Comparison of ENCODE assay signal across 8 mouse cellular contexts in genomic region chr11:69073065-69073888, GRCm38 (mm10). TPM values are rescaled to one million over a fixed set of nuclear protein-coding genes. Genes with fewer than 3 reads are reported as not detected.
A peak's percentile ranks its signal among the peaks of the same experiment; 100 is the strongest.
DNase-seq lines count a peak whose midpoint lies in the region; ATAC-seq and TF ChIP-seq lines count a peak whose summit lies in the region.

No protein-coding gene starts in this region.

- H3K27ac ChIP-seq in bone marrow, adult 2 months (ENCODE audit: control insufficient read depth, insufficient read depth, low read depth, low read length, poor library complexity): peak overlapping the region; percentile 63; the same call in 1 of the 2 replicates
- peak overlapping the region; percentile 95 for H3K27ac ChIP-seq in embryonic facial prominence, embryonic 14.5 days (replicated peaks; ENCODE audit: low read depth, low read length)
- peak overlapping the region; percentile 95 for H3K27ac ChIP-seq in heart, embryonic 10.5 days
- H3K27ac ChIP-seq in midbrain, postnatal 0 days (ENCODE audit: low read depth, low read length): peak overlapping the region; percentile 93

- peak overlapping the region; percentile 66 for H3K4me2 ChIP-seq in embryonic facial prominence, embryonic 14.5 days (ENCODE audit: low read depth, low read length)
- H3K4me2 ChIP-seq in midbrain, postnatal 0 days (ENCODE audit: low read depth, low read length, poor library complexity, severe bottlenecking): peak overlapping the region; percentile 54

- H3K36me3 ChIP-seq in C2C12 (ENCODE audit: control insufficient read depth, insufficient read depth): no peaks in the 10 kb centered on the region
- H3K36me3 ChIP-seq in embryonic facial prominence, embryonic 14.5 days (ENCODE audit: control insufficient read depth, insufficient read depth, low read length): no peaks in the 10 kb centered on the region
- no peaks in the 10 kb centered on the region for H3K36me3 ChIP-seq in heart, embryonic 10.5 days
- no peaks in the 10 kb centered on the region for H3K36me3 ChIP-seq in midbrain, postnatal 0 days (ENCODE audit: insufficient read depth, low read length)

- no peaks in the 10 kb centered on the region for H3K79me3 ChIP-seq in C2C12 (ENCODE audit: low read depth)

- peak overlapping the region; percentile 3 for H3K4me3 ChIP-seq in C2C12 (ENCODE audit: insufficient read depth, poor library complexity, severe bottlenecking)
- no peak overlapping the region for H3K4me3 ChIP-seq in bone marrow, adult 2 months (replicated peaks; ENCODE audit: control insufficient read depth, low read depth, low read length)
- H3K4me3 ChIP-seq in embryonic facial prominence, embryonic 14.5 days (ENCODE audit: low read depth, low read length): peak overlapping the region; percentile 31
- H3K4me3 ChIP-seq in heart, embryonic 10.5 days: peak overlapping the region; percentile 54
- peak overlapping the region; percentile 27 for H3K4me3 ChIP-seq in midbrain, postnatal 0 days (ENCODE audit: low read depth, low read length)

- 0 out of 2 replicates have a peak, but pooled peaks have one; percentile 12 for TF ChIP-seq POLR2A in bone marrow, adult 2 months (IDR thresholded peaks at IDR 0.05; ENCODE audit: borderline replicate concordance, control insufficient read depth, low read depth, low read length)

- H3K27me3 ChIP-seq in C2C12 (ENCODE audit: control insufficient read depth, insufficient read depth, insufficient read length): no peaks in the 10 kb centered on the region
- H3K27me3 ChIP-seq in embryonic facial prominence, embryonic 14.5 days (replicated peaks; ENCODE audit: control insufficient read depth, insufficient read depth, low read length): no peaks in the 10 kb centered on the region
- H3K27me3 ChIP-seq in heart, embryonic 10.5 days (ENCODE audit: insufficient read depth, poor library complexity, severe bottlenecking): no peaks in the 10 kb centered on the region
- no peaks in the 10 kb centered on the region for H3K27me3 ChIP-seq in midbrain, postnatal 0 days (ENCODE audit: insufficient read depth, low read length)

- H3K79me2 ChIP-seq in C2C12 (ENCODE audit: control insufficient read depth, insufficient read depth): no peaks in the 10 kb centered on the region

- ATAC-seq in embryonic facial prominence, embryonic 14.5 days (ENCODE audit: low read depth): peak; percentile 74
- ATAC-seq in midbrain, postnatal 0 days (ENCODE audit: low FRiP score): peak; percentile 62

- under 1% methylated on average over 14 of the region's 14 CpGs for WGBS in bone marrow, adult 2 months
- 2% methylated on average over 14 of the region's 14 CpGs for WGBS in embryonic facial prominence, embryonic 14.5 days
- under 1% methylated on average over 14 of the region's 14 CpGs for WGBS in heart, embryonic 10.5 days
- WGBS in midbrain, postnatal 0 days: 0% methylated on average over 14 of the region's 14 CpGs

- H3K9ac ChIP-seq in embryonic facial prominence, embryonic 14.5 days (ENCODE audit: low read depth, low read length): peak overlapping the region; percentile 60
- peak overlapping the region; percentile 64 for H3K9ac ChIP-seq in midbrain, postnatal 0 days (replicated peaks; ENCODE audit: low read length, poor library complexity, severe bottlenecking)

- no peaks in the 10 kb centered on the region for H3K9me3 ChIP-seq in embryonic facial prominence, embryonic 14.5 days (ENCODE audit: control insufficient read depth, low read length)
- no peaks in the 10 kb centered on the region for H3K9me3 ChIP-seq in heart, embryonic 10.5 days
- H3K9me3 ChIP-seq in midbrain, postnatal 0 days (ENCODE audit: low read length): no peaks in the 10 kb centered on the region

- H3ac ChIP-seq in C2C12 (ENCODE audit: control insufficient read depth, insufficient read length, low read depth): peak overlapping the region; percentile 56

- TF ChIP-seq CTCF in C2C12 (IDR thresholded peaks at IDR 0.05; ENCODE audit: control insufficient read depth, insufficient read depth, insufficient read length): no peak
- TF ChIP-seq CTCF in bone marrow, adult 2 months (IDR thresholded peaks at IDR 0.05; ENCODE audit: control insufficient read depth, insufficient read depth, low read length): no peak
- peak; percentile 54 for TF ChIP-seq CTCF in midbrain, postnatal 0 days (IDR thresholded peaks at IDR 0.05)

- DNase-seq in embryonic facial prominence, embryonic 14.5 days (ENCODE audit: low spot score): peak; percentile 96
- peak; percentile 92 for DNase-seq in heart, embryonic 10.5 days (ENCODE audit: low spot score)
- DNase-seq in kidney, adult 9 months: peak; percentile 96
- peak; percentile 85 for DNase-seq in liver
- DNase-seq in midbrain, postnatal 0 days (ENCODE audit: low spot score): peak; percentile 96
- DNase-seq in spleen, postnatal 10 days (ENCODE audit: low spot score in 2 of 2): peak; percentile 76 to 89

- H3K4me1 ChIP-seq in bone marrow, adult 2 months (ENCODE audit: control insufficient read depth, insufficient read depth, low read length): peaks cover under 1% of the 10 kb centered on the region; the same call in 1 of the 2 replicates
- H3K4me1 ChIP-seq in embryonic facial prominence, embryonic 14.5 days (ENCODE audit: control insufficient read depth, insufficient read depth, low read length): 0 out of 2 replicates have a peak, but pooled peaks cover 5% of the 10 kb centered on the region
- peaks cover 32% of the 10 kb centered on the region for H3K4me1 ChIP-seq in heart, embryonic 10.5 days
- peaks cover 9% of the 10 kb centered on the region; the same call in 1 of the 2 replicates for H3K4me1 ChIP-seq in midbrain, postnatal 0 days (ENCODE audit: insufficient read depth, low read length)

TF ChIP-seq in C2C12, 6 proteins besides CTCF, POLR2A, EP300 and RAD21:
- no peak for TF ChIP-seq MYOD1 (IDR thresholded peaks at IDR 0.05; ENCODE audit: control insufficient read depth, insufficient read length, low read depth)
- peak; percentile 13 for TF ChIP-seq FOSL1 (IDR thresholded peaks at IDR 0.05; ENCODE audit: insufficient read depth, low read length, poor library complexity, severe bottlenecking)
- peak; percentile 82 for TF ChIP-seq MAX (IDR thresholded peaks at IDR 0.05)
- TF ChIP-seq CEBPB (IDR thresholded peaks at IDR 0.05; ENCODE audit: low read depth): peak; percentile 87
- TF ChIP-seq USF1 (IDR thresholded peaks at IDR 0.05; ENCODE audit: low read depth): no peak

RNA-seq across cellular contexts. Expression of gene Tmem107, which starts 2.7 kb away (rescaled TPM):
- 41.9 TPM for polyA plus RNA-seq in C2C12 (2012; fragmentation: generic; extraction: Trizol)
- polyA plus RNA-seq in bone marrow, adult 2 months (2011; ENCODE audit: insufficient read depth, insufficient read length, low replicate concordance, missing spikeins): 16.3 and 31.0 TPM in 2 replicates
- 65.6 and 87.8 TPM in 2 replicates for polyA plus RNA-seq in embryonic facial prominence, embryonic 14.5 days (2014; fragmentation: Nextera tagmentation; extraction: Ambion mirVana)
- polyA plus RNA-seq in heart, embryonic 10.5 days (2016; fragmentation: Nextera tagmentation; extraction: Ambion mirVana): 29.1 and 30.4 TPM in 2 replicates
- total RNA-seq in midbrain, postnatal 0 days (2014; rRNA removed): 42.4 and 61.8 TPM in 2 replicates
- polyA plus RNA-seq in midbrain, postnatal 0 days (2015; fragmentation: Nextera tagmentation; extraction: Ambion mirVana): 23.8 and 27.8 TPM in 2 replicates

RNA-seq across cellular contexts. Expression of gene Borcs6, which starts 13.8 kb away (rescaled TPM):
- 14.3 TPM for polyA plus RNA-seq in C2C12 (2012; fragmentation: generic; extraction: Trizol)
- polyA plus RNA-seq in bone marrow, adult 2 months (2011; ENCODE audit: insufficient read depth, insufficient read length, low replicate concordance, missing spikeins): 16.4 and 18.4 TPM in 2 replicates
- 12.1 and 12.4 TPM in 2 replicates for polyA plus RNA-seq in embryonic facial prominence, embryonic 14.5 days (2014; fragmentation: Nextera tagmentation; extraction: Ambion mirVana)
- polyA plus RNA-seq in heart, embryonic 10.5 days (2016; fragmentation: Nextera tagmentation; extraction: Ambion mirVana): 8.2 and 9.0 TPM in 2 replicates
- 33.3 and 39.0 TPM in 2 replicates for total RNA-seq in midbrain, postnatal 0 days (2014; rRNA removed)
- 21.1 and 21.3 TPM in 2 replicates for polyA plus RNA-seq in midbrain, postnatal 0 days (2015; fragmentation: Nextera tagmentation; extraction: Ambion mirVana)

RNA-seq across cellular contexts. Expression of gene Vamp2, which starts 15.0 kb away (rescaled TPM):
- 20.9 TPM for polyA plus RNA-seq in C2C12 (2012; fragmentation: generic; extraction: Trizol)
- polyA plus RNA-seq in bone marrow, adult 2 months (2011; ENCODE audit: insufficient read depth, insufficient read length, low replicate concordance, missing spikeins): 50.5 and 55.9 TPM in 2 replicates
- polyA plus RNA-seq in embryonic facial prominence, embryonic 14.5 days (2014; fragmentation: Nextera tagmentation; extraction: Ambion mirVana): 89.1 and 97.0 TPM in 2 replicates
- polyA plus RNA-seq in heart, embryonic 10.5 days (2016; fragmentation: Nextera tagmentation; extraction: Ambion mirVana): 85.8 and 93.0 TPM in 2 replicates
- 144 and 157 TPM in 2 replicates for total RNA-seq in midbrain, postnatal 0 days (2014; rRNA removed)
- 591 and 600 TPM in 2 replicates for polyA plus RNA-seq in midbrain, postnatal 0 days (2015; fragmentation: Nextera tagmentation; extraction: Ambion mirVana)

RNA-seq across cellular contexts. Expression of gene Per1, which starts 21.7 kb away (rescaled TPM):
- 4.5 TPM for polyA plus RNA-seq in C2C12 (2012; fragmentation: generic; extraction: Trizol)
- polyA plus RNA-seq in bone marrow, adult 2 months (2011; ENCODE audit: insufficient read depth, insufficient read length, low replicate concordance, missing spikeins): 28.8 and 46.2 TPM in 2 replicates
- 21.5 and 28.2 TPM in 2 replicates for polyA plus RNA-seq in embryonic facial prominence, embryonic 14.5 days (2014; fragmentation: Nextera tagmentation; extraction: Ambion mirVana)
- 8.0 and 8.8 TPM in 2 replicates for polyA plus RNA-seq in heart, embryonic 10.5 days (2016; fragmentation: Nextera tagmentation; extraction: Ambion mirVana)
- total RNA-seq in midbrain, postnatal 0 days (2014; rRNA removed): 28.5 and 47.1 TPM in 2 replicates
- polyA plus RNA-seq in midbrain, postnatal 0 days (2015; fragmentation: Nextera tagmentation; extraction: Ambion mirVana): 11.8 and 15.4 TPM in 2 replicates

RNA-seq across cellular contexts. Expression of gene Aurkb, which starts 27.8 kb away (rescaled TPM):
- 76.6 TPM for polyA plus RNA-seq in C2C12 (2012; fragmentation: generic; extraction: Trizol)
- polyA plus RNA-seq in bone marrow, adult 2 months (2011; ENCODE audit: insufficient read depth, insufficient read length, low replicate concordance, missing spikeins): 53.2 and 100 TPM in 2 replicates
- 92.5 and 112 TPM in 2 replicates for polyA plus RNA-seq in embryonic facial prominence, embryonic 14.5 days (2014; fragmentation: Nextera tagmentation; extraction: Ambion mirVana)
- polyA plus RNA-seq in heart, embryonic 10.5 days (2016; fragmentation: Nextera tagmentation; extraction: Ambion mirVana): 110 and 147 TPM in 2 replicates
- 6.9 and 10.5 TPM in 2 replicates for total RNA-seq in midbrain, postnatal 0 days (2014; rRNA removed)
- 6.0 and 6.9 TPM in 2 replicates for polyA plus RNA-seq in midbrain, postnatal 0 days (2015; fragmentation: Nextera tagmentation; extraction: Ambion mirVana)
